Mouse (Mus musculus): ENCODE results near the gene Tnfrsf11a.

- no peak for TF ChIP-seq CTCF (IDR thresholded peaks at IDR 0.05; ENCODE audit: extremely low read depth, insufficient read depth, low read length)
- TF ChIP-seq POLR2A (IDR thresholded peaks at IDR 0.05; ENCODE audit: extremely low read depth, insufficient read depth, low read length): no peak
Measured at GRCm38 (mm10) chr1:105752196-105752595, 28.3 kb upstream of the Tnfrsf11a start.
